Mouse (Mus musculus): ENCODE results near the gene Furin.

GRCm38 (mm10) chr7:80417601-80418000 is 12.4 kb upstream of the Furin start:
- TF ChIP-seq POLR2A (IDR thresholded peaks at IDR 0.05; ENCODE audit: control insufficient read depth in 1 of 2, insufficient read depth in 1 of 2, low read depth in 1 of 2, low read length in 2 of 2, poor library complexity in 1 of 2), result no peak
- TF ChIP-seq ZNF384 (IDR thresholded peaks at IDR 0.05; ENCODE audit: low read depth, low read length), result no peak

All from MEL (cell line).